Mouse (Mus musculus) limb, embryonic 13.5 days (tissue): Measurements from ENCODE around the gene Btbd35f21. TPM values are rescaled to one million over a fixed set of nuclear protein-coding genes. Genes with fewer than 3 reads are reported as not detected.
"Not testable (repeated sequence)": the region's sequence is repeated elsewhere in the genome, so short reads cannot be mapped to it uniquely, and the experiment has no call there.

Experiments
- ATAC-seq: fragments of 200-750 bp; cut with Nextera tagmentation; 2 replicates; pipeline ENCODE4 v1.8.0; 2017; ENCODE audit warnings: low read depth, moderate number of reproducible peaks, moderate TSS enrichment; ENCODE audit not compliant: low FRiP score
- H3K27ac ChIP-seq: fragments of 300-500 bp; sonication (generic); 2 replicates; pipeline ENCODE4 v1.5.1; 2015; ENCODE audit warnings: inconsistent platforms, mild to moderate bottlenecking, moderate library complexity
- H3K27me3 ChIP-seq: fragments of 300-500 bp; sonication (generic); 2 replicates; pipeline ENCODE4 v1.6.1; 2015; ENCODE audit warnings: mild to moderate bottlenecking, inconsistent platforms
- H3K36me3 ChIP-seq: fragments of 300-500 bp; sonication (generic); 2 replicates; pipeline ENCODE4 v1.6.1; 2015; ENCODE audit warnings: inconsistent platforms, mild to moderate bottlenecking, moderate library complexity
- H3K4me1 ChIP-seq: fragments of 300-500 bp; sonication (generic); 2 replicates; pipeline ENCODE4 v1.6.1; 2015; ENCODE audit warnings: inconsistent platforms
- H3K4me2 ChIP-seq: fragments of 300-500 bp; sonication (generic); replicated peaks from 2 replicates; pipeline ENCODE4 v1.6.1; 2015; ENCODE audit warnings: inconsistent platforms, mild to moderate bottlenecking, moderate library complexity
- H3K4me3 ChIP-seq: fragments of 300-500 bp; sonication (generic); 2 replicates; pipeline ENCODE4 v1.5.1; 2015; ENCODE audit warnings: moderate library complexity, mild to moderate bottlenecking, inconsistent platforms
- H3K9ac ChIP-seq: fragments of 300-500 bp; sonication (generic); 2 replicates; pipeline ENCODE4 v1.6.1; 2015; ENCODE audit warnings: mild to moderate bottlenecking, inconsistent platforms
- H3K9me3 ChIP-seq: fragments of 300-500 bp; sonication (generic); 2 replicates; pipeline ENCODE4 v1.6.1; 2016; ENCODE audit warnings: inconsistent platforms
- WGBS: fragments of 180-500 bp; shearing (Covaris S2); methylation state at CpG from one replicate; pipeline ENCODE4 v1.1.7; 2015; 5-methylcytosine and 5-hydroxymethylcytosine counted together
- polyA plus RNA-seq: library from polyadenylated mRNA; unstranded; fragments of >200 nt; fragmentation: Nextera tagmentation; extraction: Ambion mirVana; gene quantifications from 2 replicates; pipeline ENCODE4 v1.2.1, GENCODE M21; 2015

The Btbd35f21 gene
- not detected in 2 replicates for polyA plus RNA-seq

DNA sequence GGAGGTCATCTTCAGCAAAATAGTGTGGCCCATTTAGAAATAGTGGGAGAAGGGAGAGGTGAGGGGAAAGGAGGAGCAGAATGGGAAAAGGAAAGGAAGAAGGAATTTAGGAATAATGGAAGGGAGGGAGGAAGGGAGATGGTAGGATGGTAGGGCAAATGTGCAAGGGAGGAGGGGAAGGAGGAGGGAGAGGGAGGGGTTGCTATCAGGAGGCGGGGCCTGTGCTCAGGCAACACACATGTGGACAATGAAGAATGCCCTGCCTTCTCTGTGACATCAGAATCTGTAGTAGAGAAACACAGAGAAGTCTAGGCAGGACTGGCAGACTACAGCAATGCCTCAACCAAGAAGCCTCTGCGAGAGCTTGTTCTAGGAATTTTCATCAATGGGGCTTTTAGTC is at the start of gene Btbd35f21:
Gene Btbd35f21, plus strand, starts transcription at position 301 of the 400 bp plus-strand sequence.
- H3K4me3 ChIP-seq, H3K4me1 ChIP-seq, ATAC-seq, H3K27me3 ChIP-seq, H3K9me3 ChIP-seq, H3K27ac ChIP-seq, H3K4me2 ChIP-seq, H3K36me3 ChIP-seq, H3K9ac ChIP-seq: not testable (repeated sequence)
- no CpG with 5 or more reads among the region's 2 CpGs for WGBS

Other genes starting within 250 kb of the Btbd35f21 start
- gene Btbd35f1, start 166.1 kb upstream of the Btbd35f21 start, polyA plus RNA-seq: not detected in 2 replicates
- gene Gm5926, start 75.4 kb upstream of the Btbd35f21 start, polyA plus RNA-seq: not detected in 2 replicates
- not detected in 2 replicates for gene Btbd35f30, start 168.5 kb downstream of the Btbd35f21 start, polyA plus RNA-seq
- gene Gm21789, start 215.7 kb downstream of the Btbd35f21 start, polyA plus RNA-seq: not detected in 2 replicates
- gene Btbd35f5, start 247.8 kb downstream of the Btbd35f21 start, polyA plus RNA-seq: not detected in 2 replicates